Mouse (Mus musculus) kidney, postnatal 0 days (tissue): ENCODE measurements around the gene Cpsf2. TPM values are rescaled to one million over a fixed set of nuclear protein-coding genes. Genes with fewer than 3 reads are reported as not detected.
A peak's percentile ranks its signal among the peaks of the same experiment; 100 is the strongest.
"Not testable (repeated sequence)": the region's sequence is repeated elsewhere in the genome, so short reads cannot be mapped to it uniquely, and the experiment has no call there.

Experiments
- ATAC-seq: fragments of 200-750 bp; cut with Nextera tagmentation; replicated peaks from 2 replicates; pipeline ENCODE4 v1.8.0; 2017; ENCODE audit warnings: low read depth, moderate number of reproducible peaks, moderate TSS enrichment, moderate library complexity; ENCODE audit not compliant: low FRiP score
- DNase-seq: peaks from one replicate; pipeline ENCODE4 v3.0.0-alpha.2; 2016; ENCODE audit warnings: low spot score
- H3K27ac ChIP-seq: fragments of 300-500 bp; sonication (generic); 2 replicates; pipeline ENCODE4 v1.5.1; 2014; ENCODE audit warnings: mild to moderate bottlenecking
- H3K27me3 ChIP-seq: fragments of 300-500 bp; sonication (generic); 2 replicates; pipeline ENCODE4 v1.6.1; 2014; ENCODE audit warnings: low read length, mixed read lengths; ENCODE audit not compliant: insufficient read depth
- H3K36me3 ChIP-seq: fragments of 300-500 bp; sonication (generic); 2 replicates; pipeline ENCODE4 v1.6.1; 2014; ENCODE audit warnings: low read length, mixed read lengths; ENCODE audit not compliant: insufficient read depth
- H3K4me1 ChIP-seq: fragments of 300-500 bp; sonication (generic); replicated peaks from 2 replicates; pipeline ENCODE4 v1.6.1; 2014; ENCODE audit warnings: antibody characterized with exemption, low read length, mixed read lengths; ENCODE audit not compliant: insufficient read depth
- H3K4me2 ChIP-seq: fragments of 300-500 bp; sonication (generic); 2 replicates; pipeline ENCODE4 v1.6.1; 2014; ENCODE audit warnings: mild to moderate bottlenecking, low read length, moderate library complexity, mixed read lengths
- H3K4me3 ChIP-seq: fragments of 300-500 bp; sonication (generic); replicated peaks from 2 replicates; pipeline ENCODE4 v1.5.1; 2014; ENCODE audit warnings: low read depth, low read length
- H3K9ac ChIP-seq: fragments of 300-500 bp; sonication (generic); 2 replicates; pipeline ENCODE4 v1.6.1; 2014; ENCODE audit warnings: low read depth, low read length
- H3K9me3 ChIP-seq: fragments of 300-500 bp; sonication (generic); replicated peaks from 2 replicates; pipeline ENCODE4 v1.6.1; 2016; ENCODE audit warnings: low read length, inconsistent platforms, mixed read lengths
- CTCF ChIP-seq: IDR thresholded peaks from 2 replicates; pipeline ENCODE4 v1.5.1; 2016; ENCODE audit warnings: antibody characterized with exemption, low read depth, mild to moderate bottlenecking, moderate library complexity
- WGBS: fragments of 180-500 bp; shearing (Covaris S2); extraction: QIAGEN DNeasy Blood & Tissue Kit; methylation state at CpG from one replicate; pipeline ENCODE4 v1.1.7; 2014; 5-methylcytosine and 5-hydroxymethylcytosine counted together
- polyA plus RNA-seq: library from polyadenylated mRNA; unstranded; fragments of >200 nt; fragmentation: Nextera tagmentation; extraction: Ambion mirVana; gene quantifications from 2 replicates; pipeline ENCODE4 v1.2.1, GENCODE M21; 2015

The Cpsf2 gene
- 21.7 and 23.9 TPM in 2 replicates for polyA plus RNA-seq

DNA sequence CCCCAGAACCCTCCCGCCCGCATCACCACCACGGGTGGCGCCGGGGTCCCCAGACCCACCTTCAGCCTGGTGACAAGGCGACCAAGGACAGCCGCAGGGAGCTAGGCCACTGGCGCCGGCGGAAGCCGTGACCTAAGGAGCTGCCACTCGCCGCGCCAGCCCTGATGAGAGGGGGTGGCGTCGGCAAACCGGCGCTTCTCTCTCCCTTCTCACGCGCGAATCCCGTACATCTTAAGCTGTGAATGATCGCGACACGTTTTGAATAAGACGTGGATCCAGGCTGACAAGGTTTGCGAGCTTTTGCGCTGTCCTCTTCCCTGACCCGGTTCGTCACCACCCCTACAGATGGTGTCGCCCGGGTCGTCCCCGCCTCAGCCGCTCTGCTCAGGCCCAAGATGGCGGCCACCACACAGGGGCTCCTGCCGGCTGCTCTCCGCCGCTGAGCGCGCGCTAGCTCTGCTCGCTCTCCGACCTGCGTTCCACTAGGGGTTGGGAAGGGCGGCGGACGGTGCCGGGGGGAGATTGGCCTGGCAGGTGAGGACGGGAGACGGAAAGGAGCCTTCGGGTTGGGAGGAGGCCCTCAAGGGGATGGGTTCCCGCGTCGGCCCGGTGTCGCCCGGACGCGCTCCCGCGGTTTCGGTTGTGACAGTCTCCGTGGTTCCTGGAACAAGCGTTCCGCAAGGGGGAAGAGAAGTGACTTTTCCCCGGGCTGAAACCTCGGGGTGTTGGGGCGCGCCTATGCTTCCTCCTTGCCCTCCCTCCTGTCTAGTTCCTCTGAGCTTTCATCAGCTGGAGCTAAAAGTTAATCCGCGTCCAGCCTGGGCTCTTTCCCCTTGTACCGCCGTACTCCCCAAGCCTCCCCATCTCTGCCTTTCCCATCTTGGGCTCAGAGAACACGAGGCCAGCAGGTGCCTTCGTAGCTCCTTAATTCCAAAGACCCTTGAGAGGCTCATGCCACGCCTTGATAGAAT is at the start of gene Cpsf2:
Gene Cpsf2 (plus strand): TSS at position 388 of the 971 bp plus-strand sequence.
- peak; percentile 88 for DNase-seq
- Histone ChIP-seq H3K4me2 (peak within 1 kb of the TSS; percentile 75), H3K4me1 (0 out of 2 replicates have a peak, but pooled peaks cover 14% of the 10 kb centered on the region), H3K27ac (peak within 1 kb of the TSS; percentile 93), H3K27me3 (no peaks in the 10 kb centered on the region), H3K9ac (peak within 1 kb of the TSS; percentile 93), H3K4me3 (peak within 1 kb of the TSS; percentile 94), H3K9me3 (no peaks in the 10 kb centered on the region), H3K36me3 (no peaks in the 10 kb centered on the region)
- TF ChIP-seq CTCF = no peak
- ATAC-seq = peak; percentile 96
- WGBS = under 1% methylated on average over 74 of the region's 77 CpGs

DNA sequence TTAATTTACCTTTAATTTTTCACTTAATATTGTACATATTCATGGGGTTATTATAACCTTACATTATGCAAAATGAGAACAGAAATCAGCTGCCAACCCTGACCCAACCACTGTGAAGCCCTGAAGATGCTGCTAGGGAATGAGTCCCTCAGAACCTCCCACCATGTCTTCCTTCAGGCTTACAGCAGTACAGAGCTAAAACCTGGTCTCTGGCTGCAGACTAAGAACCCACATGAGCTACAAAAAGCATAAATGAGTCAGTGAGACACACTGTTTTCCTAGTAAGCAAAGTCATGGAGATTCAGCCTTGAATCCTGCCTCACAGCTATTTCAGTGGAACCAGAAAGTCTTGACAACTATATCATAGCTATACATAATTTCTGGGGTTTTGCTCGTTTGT is 47.4 kb upstream of the Cpsf2 start:
- Histone ChIP-seq H3K4me1 (no peaks in the 10 kb centered on the region), H3K27me3 (no peaks in the 10 kb centered on the region), H3K9ac (no peak overlapping the region), H3K27ac (no peak overlapping the region), H3K4me3 (no peak overlapping the region), H3K36me3 (peaks cover 51% of the 10 kb centered on the region), H3K9me3 (no peaks in the 10 kb centered on the region), H3K4me2 (no peak overlapping the region)
- TF ChIP-seq CTCF = no peak
- no peak for DNase-seq
- 89% methylated on average over 1 of the region's 1 CpGs for WGBS
- no peak for ATAC-seq

DNA sequence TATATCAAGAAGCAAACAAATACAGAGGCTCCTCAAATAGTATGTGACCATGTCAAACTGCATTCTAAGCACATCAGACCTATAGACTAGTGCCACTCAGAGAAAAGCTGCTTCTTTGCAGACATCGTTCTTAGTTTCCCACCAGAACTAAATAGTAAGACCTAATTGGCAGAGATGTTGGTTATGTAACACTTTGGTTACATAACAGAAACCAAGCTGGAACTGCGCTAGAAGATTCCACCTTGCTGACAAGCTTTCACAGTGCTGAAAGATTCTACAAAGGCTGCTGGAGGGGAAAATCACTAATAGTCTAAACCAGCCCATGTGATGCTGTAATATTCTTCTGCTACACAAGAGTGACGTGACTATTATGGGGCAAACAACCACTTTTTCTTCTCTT is 40.6 kb upstream of the Cpsf2 start:
- no peak for ATAC-seq
- peaks cover 35% of the 10 kb centered on the region; the same call in 1 of the 2 replicates for H3K36me3 ChIP-seq

DNA sequence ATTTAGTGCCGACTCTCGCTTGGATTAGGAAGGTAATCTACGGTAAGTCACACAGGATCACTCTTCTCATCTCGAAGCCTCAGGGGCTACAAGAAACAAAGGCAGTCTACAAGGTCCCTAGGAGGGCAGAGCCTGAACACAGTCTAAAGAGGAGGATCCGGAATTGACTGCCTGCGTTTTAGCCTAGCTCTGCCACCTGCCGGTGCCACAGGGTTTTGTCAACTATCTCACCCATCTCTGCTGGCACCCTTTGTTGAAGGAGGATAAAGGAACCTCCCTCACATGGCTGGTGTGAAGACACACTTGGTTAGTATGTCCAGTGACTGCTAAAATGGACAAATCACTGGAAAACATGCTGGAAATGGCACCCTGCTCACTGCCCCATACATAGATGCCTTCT is 38.2 kb upstream of the Cpsf2 start:
- Histone ChIP-seq H3K27me3 (no peaks in the 10 kb centered on the region), H3K27ac (no peak overlapping the region), H3K9ac (no peak overlapping the region), H3K4me3 (no peak overlapping the region), H3K4me2 (no peak overlapping the region), H3K4me1 (no peaks in the 10 kb centered on the region), H3K9me3 (no peaks in the 10 kb centered on the region), H3K36me3 (peaks cover 39% of the 10 kb centered on the region)
- DNase-seq (no peak), ATAC-seq (no peak)
- no peak for TF ChIP-seq CTCF
- WGBS = 91% methylated on average over 7 of the region's 7 CpGs

More for the DNA sequence above, 40.6 kb upstream of the Cpsf2 start:
- TF ChIP-seq CTCF = no peak
- no peaks in the 10 kb centered on the region for H3K9me3 ChIP-seq
- H3K27me3 ChIP-seq = no peaks in the 10 kb centered on the region
- no peak overlapping the region for H3K9ac ChIP-seq
- no peaks in the 10 kb centered on the region for H3K4me1 ChIP-seq
- no peak overlapping the region for H3K4me3 ChIP-seq
- no peak overlapping the region for H3K4me2 ChIP-seq
- WGBS = 95% methylated on average over 3 of the region's 3 CpGs
- no peak overlapping the region for H3K27ac ChIP-seq
- DNase-seq = no peak

DNA sequence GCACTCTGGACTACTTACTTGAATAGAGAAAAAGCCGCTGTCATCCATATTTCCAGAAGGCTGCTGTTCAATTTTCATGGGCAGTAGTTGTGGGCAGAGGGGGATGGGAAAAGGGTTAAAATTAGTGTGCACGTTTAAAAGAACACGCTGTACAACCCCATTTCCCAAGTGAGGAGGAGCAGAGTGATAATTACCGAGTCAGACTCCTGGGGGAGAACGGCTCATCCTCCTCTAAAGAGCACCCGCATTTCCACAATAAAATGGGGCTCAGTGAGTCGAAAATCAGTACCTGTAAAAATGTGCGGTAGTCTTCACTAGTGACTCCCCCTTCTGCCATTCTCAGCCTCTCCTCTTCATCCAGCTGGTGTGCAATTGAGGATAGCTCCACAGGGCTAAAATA is 27.8 kb upstream of the Cpsf2 start:
- no peak for TF ChIP-seq CTCF
- no peak overlapping the region for H3K4me3 ChIP-seq
- no peak for DNase-seq
- 84% methylated on average over 8 of the region's 8 CpGs for WGBS
- H3K36me3 ChIP-seq = peaks cover 24% of the 10 kb centered on the region; the same call in 1 of the 2 replicates
- H3K9me3 ChIP-seq = no peaks in the 10 kb centered on the region
- H3K27ac ChIP-seq = no peak overlapping the region
- no peak for ATAC-seq
- H3K27me3 ChIP-seq = no peaks in the 10 kb centered on the region
- no peaks in the 10 kb centered on the region for H3K4me1 ChIP-seq
- no peak overlapping the region for H3K4me2 ChIP-seq
- no peak overlapping the region for H3K9ac ChIP-seq

DNA sequence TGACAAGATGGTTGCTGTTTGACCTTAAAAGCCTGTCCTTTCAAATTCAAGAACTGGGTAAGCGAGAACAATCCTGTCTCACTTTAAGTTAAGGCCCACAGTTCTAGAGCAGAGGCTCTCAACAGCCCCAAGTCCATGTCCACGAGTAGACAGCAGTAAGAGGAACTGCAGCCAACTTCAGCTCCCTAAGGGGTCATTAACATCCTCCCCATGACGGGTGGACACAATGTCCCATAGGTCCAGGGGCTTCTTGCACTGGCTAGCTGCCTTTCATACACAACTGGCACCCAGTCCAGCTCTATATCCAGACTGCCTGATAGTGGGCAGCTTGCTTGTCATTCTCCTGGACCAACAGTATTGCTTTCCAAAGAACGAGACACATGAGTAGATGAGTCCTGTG is 27.0 kb upstream of the Cpsf2 start:
- Histone ChIP-seq H3K4me3 (no peak overlapping the region), H3K36me3 (peaks cover 24% of the 10 kb centered on the region; the same call in 1 of the 2 replicates), H3K4me2 (no peak overlapping the region), H3K4me1 (no peaks in the 10 kb centered on the region), H3K9me3 (no peaks in the 10 kb centered on the region), H3K27ac (no peak overlapping the region), H3K27me3 (no peaks in the 10 kb centered on the region), H3K9ac (no peak overlapping the region)
- no peak for TF ChIP-seq CTCF
- no peak for DNase-seq
- ATAC-seq = no peak
- WGBS = 66% methylated on average over 4 of the region's 4 CpGs

DNA sequence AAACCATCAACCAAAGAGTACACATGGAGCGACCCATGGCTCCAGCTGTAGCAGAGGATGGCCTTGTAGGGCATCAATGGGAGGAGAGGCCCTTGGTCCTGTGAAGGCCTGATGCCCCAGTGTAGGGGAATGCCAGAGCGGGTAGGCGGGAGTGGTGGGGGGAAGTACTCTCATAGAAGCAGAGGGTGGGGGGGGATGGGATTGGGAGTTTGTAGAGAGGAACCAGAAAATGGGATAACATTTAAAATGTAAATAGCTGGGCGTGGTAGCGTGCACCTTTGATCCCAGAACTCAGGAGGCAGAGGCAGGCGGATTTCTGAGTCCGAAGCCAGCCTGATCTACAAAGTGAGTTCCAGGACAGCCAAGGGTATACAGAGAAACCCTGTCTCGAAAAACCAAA is 20.0 kb upstream of the Cpsf2 start:
- not testable (repeated sequence) for H3K9me3 ChIP-seq, H3K9ac ChIP-seq, H3K4me2 ChIP-seq, H3K4me3 ChIP-seq, H3K27me3 ChIP-seq, DNase-seq, H3K36me3 ChIP-seq, ATAC-seq, H3K27ac ChIP-seq, H3K4me1 ChIP-seq
- WGBS = 93% methylated on average over 8 of the region's 8 CpGs
